In genomic region chr8:64732596-64732995, GRCm38 (mm10) we compare ENCODE assay signal across 8 mouse cellular contexts. TPM values are rescaled to one million over a fixed set of nuclear protein-coding genes. Genes with fewer than 3 reads are reported as not detected.
DNase-seq lines count a peak whose midpoint lies in the region; ATAC-seq and TF ChIP-seq lines count a peak whose summit lies in the region.

No protein-coding gene starts in this region.

- H3K4me1 ChIP-seq in heart, embryonic 11.5 days (ENCODE audit: control insufficient read depth, insufficient read depth, low read length), result peaks cover 6% of the 10 kb centered on the region
- peaks cover 3 to 5% of the 10 kb centered on the region in 2 experiments; a peak in 3 of 4 replicates for H3K4me1 ChIP-seq in ES-E14 (ENCODE audit: control insufficient read depth in 2 of 2, insufficient read depth in 2 of 2, low read length in 2 of 2, poor library complexity in 1 of 2)
- H3K4me1 ChIP-seq in hindbrain, embryonic 10.5 days (replicated peaks), result peaks cover 39% of the 10 kb centered on the region
- H3K4me1 ChIP-seq in midbrain, embryonic 10.5 days, result peaks cover 45% of the 10 kb centered on the region

- in situ Hi-C loops in ES-E14 (cut with MboI; ENCODE audit: low sequenced_read_pairs in 2 of 2, unreplicated experiment in 2 of 2), result no loop called here

- peak overlapping the region; percentile 68 for H3K4me2 ChIP-seq in heart, embryonic 11.5 days

- WGBS in heart, embryonic 11.5 days (ENCODE audit: insufficient replicate concordance), result 17% methylated on average over 9 of the region's 9 CpGs
- WGBS in hindbrain, embryonic 10.5 days, result 19% methylated on average over 9 of the region's 9 CpGs
- 20% methylated on average over 9 of the region's 9 CpGs for WGBS in midbrain, embryonic 10.5 days

- H3K9ac ChIP-seq in heart, embryonic 11.5 days (ENCODE audit: low read depth, low read length), result peak overlapping the region; percentile 66
- H3K9ac ChIP-seq in ES-E14 (ENCODE audit: insufficient read depth, low read depth, low read length, poor library complexity, severe bottlenecking), result peak overlapping the region; percentile 82

- H3K27ac ChIP-seq in heart, embryonic 11.5 days (ENCODE audit: low read depth, low read length), result no peak overlapping the region
- H3K27ac ChIP-seq in ES-E14 (ENCODE audit: insufficient read depth, low read depth, low read length, poor library complexity, severe bottlenecking), result no peak overlapping the region
- peak overlapping the region; percentile 89 for H3K27ac ChIP-seq in hindbrain, embryonic 10.5 days
- H3K27ac ChIP-seq in midbrain, embryonic 10.5 days (replicated peaks), result peak overlapping the region; percentile 95

- ATAC-seq in heart, embryonic 11.5 days (replicated peaks; ENCODE audit: insufficient number of reproducible peaks, low FRiP score, low TSS enrichment), result no peak

- no peak for DNase-seq in heart, adult 18-20 months
- no peak for DNase-seq in ES-E14 (ENCODE audit: low read depth, low spot score)
- no peak for DNase-seq in hindbrain, embryonic 10.5 days (ENCODE audit: low spot score)
- DNase-seq in midbrain, embryonic 10.5 days (ENCODE audit: low spot score), result no peak
- no peak for DNase-seq in right cerebral cortex, adult 2 months (ENCODE audit: low spot score in 2 of 2)
- DNase-seq in frontal cortex, postnatal 14 days (ENCODE audit: low spot score in 2 of 2), result no peak
- no peak for DNase-seq in layer of hippocampus, postnatal 25 days (ENCODE audit: extremely low spot score in 1 of 2, low spot score in 1 of 2)

- no peaks in the 10 kb centered on the region for H3K9me3 ChIP-seq in heart, embryonic 11.5 days (replicated peaks; ENCODE audit: control insufficient read depth, low read length)
- no peaks in the 10 kb centered on the region for H3K9me3 ChIP-seq in ES-E14 (ENCODE audit: control insufficient read depth, insufficient read depth, low read depth, low read length)
- no peaks in the 10 kb centered on the region for H3K9me3 ChIP-seq in hindbrain, embryonic 10.5 days
- no peaks in the 10 kb centered on the region for H3K9me3 ChIP-seq in midbrain, embryonic 10.5 days (replicated peaks)

- no peaks in the 10 kb centered on the region for H3K27me3 ChIP-seq in heart, embryonic 11.5 days (ENCODE audit: control insufficient read depth, insufficient read depth, low read length)
- H3K27me3 ChIP-seq in hindbrain, embryonic 10.5 days (ENCODE audit: insufficient read depth, poor library complexity, severe bottlenecking), result no peaks in the 10 kb centered on the region
- no peaks in the 10 kb centered on the region for H3K27me3 ChIP-seq in midbrain, embryonic 10.5 days (ENCODE audit: low read depth, poor library complexity, severe bottlenecking)

- H3K36me3 ChIP-seq in heart, embryonic 11.5 days (ENCODE audit: control insufficient read depth, insufficient read depth, low read length), result peaks cover 11% of the 10 kb centered on the region
- peaks cover 13% of the 10 kb centered on the region for H3K36me3 ChIP-seq in ES-E14 (ENCODE audit: control insufficient read depth, insufficient read depth, low read length, poor library complexity, severe bottlenecking)
- H3K36me3 ChIP-seq in hindbrain, embryonic 10.5 days, result peaks cover 39% of the 10 kb centered on the region
- peaks cover 39% of the 10 kb centered on the region for H3K36me3 ChIP-seq in midbrain, embryonic 10.5 days

- peak overlapping the region; percentile 61 for H3K4me3 ChIP-seq in heart, embryonic 11.5 days (ENCODE audit: low read depth, low read length)
- H3K4me3 ChIP-seq in ES-E14 (ENCODE audit: insufficient read depth in 1 of 2, low read depth in 1 of 2, low read length in 2 of 2, poor library complexity in 1 of 2, severe bottlenecking in 1 of 2), result peak overlapping the region; percentile 89 to 92
- H3K4me3 ChIP-seq in hindbrain, embryonic 10.5 days, result peak overlapping the region; percentile 80
- H3K4me3 ChIP-seq in midbrain, embryonic 10.5 days, result peak overlapping the region; percentile 87

TF ChIP-seq in ES-E14, 5 proteins besides CTCF, POLR2A, EP300 and RAD21:
- TF ChIP-seq ZNF384 (IDR thresholded peaks at IDR 0.05; ENCODE audit: low read depth, low read length) (no peak), CHD2 (IDR thresholded peaks at IDR 0.05; ENCODE audit: low read depth, low read length) (no peak), HCFC1 (IDR thresholded peaks at IDR 0.05; ENCODE audit: borderline replicate concordance, insufficient read depth, low read length) (no peak)

RNA-seq across cellular contexts. Expression of gene Msmo1, which starts 1.0 kb away (rescaled TPM):
- 81.2 and 86.9 TPM in 2 replicates for polyA plus RNA-seq in heart, embryonic 11.5 days (2014; fragmentation: Nextera tagmentation; extraction: Ambion mirVana)
- 1 to 10 TPM; 7.9 TPM for total RNA-seq in heart, adult 18-20 months (2021)
- 83.7 and 108 TPM in 2 replicates for total RNA-seq in ES-E14 (2012; rRNA removed)
- 200 and 202 TPM in 2 replicates for polyA plus RNA-seq in hindbrain, embryonic 10.5 days (2016; fragmentation: Nextera tagmentation; extraction: Ambion mirVana)
- polyA plus RNA-seq in midbrain, embryonic 10.5 days (2016; fragmentation: Nextera tagmentation; extraction: Ambion mirVana), result 234 and 248 TPM in 2 replicates
- 100 to 1,000 TPM in 1 of 2 experiments, 10 to 100 TPM in 1; 98.9 to 101 TPM for total RNA-seq in layer of hippocampus, postnatal 25 days (2021)

RNA-seq across cellular contexts. Expression of gene Cpe, which starts 39.7 kb away (rescaled TPM):
- polyA plus RNA-seq in heart, embryonic 11.5 days (2014; fragmentation: Nextera tagmentation; extraction: Ambion mirVana), result 116 and 122 TPM in 2 replicates
- total RNA-seq in heart, adult 18-20 months (2021), result 100 to 1,000 TPM; 259 to 260 TPM
- total RNA-seq in ES-E14 (2012; rRNA removed), result 8.8 and 19.4 TPM in 2 replicates
- polyA plus RNA-seq in hindbrain, embryonic 10.5 days (2016; fragmentation: Nextera tagmentation; extraction: Ambion mirVana), result 91.0 and 160 TPM in 2 replicates
- 163 and 215 TPM in 2 replicates for polyA plus RNA-seq in midbrain, embryonic 10.5 days (2016; fragmentation: Nextera tagmentation; extraction: Ambion mirVana)
- 1,000 to 10,000 TPM; 3,120 to 3,267 TPM for total RNA-seq in layer of hippocampus, postnatal 25 days (2021)

Comparison
In these comparisons a context has a peak if more than half of its experiments do, and no peak if none do; other contexts are left out.
1. H3K27ac ChIP-seq: peak in hindbrain, embryonic 10.5 days (single experiment) and midbrain, embryonic 10.5 days (single experiment); none in heart, embryonic 11.5 days (single experiment) and ES-E14 (single experiment).
2. RNA of gene Cpe, which starts 39.7 kb away (total RNA-seq): 3,120 to 3,267 TPM in layer of hippocampus, postnatal 25 days and 259 to 260 TPM in heart, adult 18-20 months; 8.8 to 19.4 TPM in ES-E14; every median in the first group is over 10 times any median in the second.
3. Peak in every context shown above with its lines, with median percentiles within 50 percentile points of each other: H3K4me3 ChIP-seq.